Mouse (Mus musculus) lung, adult 2 months (tissue): Measurements from ENCODE around the gene Pdia4.

ENCODE experiments used
- CTCF ChIP-seq: fragments of 200-500 bp; IDR thresholded peaks from 2 replicates; pipeline ENCODE4 v1.5.1; 2011; ENCODE audit warnings: mild to moderate bottlenecking, low read length, control low read depth; ENCODE audit not compliant: insufficient read depth
- POLR2A ChIP-seq: fragments of 200-500 bp; IDR thresholded peaks from 2 replicates; pipeline ENCODE4 v1.6.1; 2011; ENCODE audit warnings: low read depth, mild to moderate bottlenecking, control low read depth, low read length, borderline replicate concordance; ENCODE audit errors: extremely low read depth

- TF ChIP-seq CTCF (no peak), POLR2A (no peak)
These were observed 28.6 kb upstream of the Pdia4 start for GRCm38 (mm10) chr6:47841831-47842230.
